Mouse (Mus musculus): Measurements from ENCODE around the gene Gdpgp1.

DNA sequence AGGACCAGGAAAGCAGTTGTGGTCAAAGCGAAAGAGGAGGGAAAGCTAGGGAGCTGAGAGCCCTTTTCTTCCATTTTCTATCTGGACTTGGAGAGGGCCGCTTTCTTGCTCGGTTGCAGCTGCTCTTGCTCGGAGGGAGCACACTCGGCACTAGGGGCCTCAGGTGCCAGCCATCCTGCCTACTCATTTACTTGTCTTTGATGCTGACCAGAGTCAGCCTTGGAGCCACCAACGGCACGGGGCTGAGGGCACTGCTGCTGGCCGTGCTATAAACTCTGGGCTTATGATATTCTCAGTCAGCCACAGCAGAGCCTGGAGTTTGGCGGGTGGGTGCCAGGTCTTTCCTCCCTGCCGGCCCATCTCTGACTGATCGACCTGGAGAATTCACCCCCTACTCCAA is 33.8 kb upstream of the Gdpgp1 start:
- TF ChIP-seq POLR2A (IDR thresholded peaks at IDR 0.05; ENCODE audit: extremely low read depth, insufficient read depth, low read length) (no peak), CTCF (IDR thresholded peaks at IDR 0.05; ENCODE audit: extremely low read depth, insufficient read depth, low read length) (no peak)

Measured in cortical plate, adult 2 months (tissue).